Mouse (Mus musculus): ENCODE results near the gene Lrrc8c.

- TF ChIP-seq CTCF (IDR thresholded peaks at IDR 0.05 in 2 of 3, conservative IDR thresholded peaks at IDR 0.05 in 1 of 3; ENCODE audit: control insufficient read depth in 1 of 3, insufficient read depth in 1 of 3, low read depth in 2 of 3, low read length in 3 of 3, poor library complexity in 1 of 3, severe bottlenecking in 1 of 3) (no peak), GATA1 (IDR thresholded peaks at IDR 0.05; ENCODE audit: low read depth, low read length) (no peak), ZC3H11A (IDR thresholded peaks at IDR 0.05; ENCODE audit: low read depth, low read length) (no peak), HCFC1 (IDR thresholded peaks at IDR 0.05; ENCODE audit: low read depth, low read length) (no peak), POLR2A (IDR thresholded peaks at IDR 0.05; ENCODE audit: control insufficient read depth in 1 of 2, insufficient read depth in 1 of 2, low read depth in 1 of 2, low read length in 2 of 2, poor library complexity in 1 of 2) (no peak), EP300 (IDR thresholded peaks at IDR 0.05; ENCODE audit: low read depth in 1 of 2, low read length in 2 of 2) (no peak)
Observed at GRCm38 (mm10) chr5:105655100-105655734, 136.0 kb downstream of the Lrrc8c start.

Data from MEL (cell line).